Mouse (Mus musculus): ENCODE data around the gene A530064D06Rik.
A peak's percentile ranks its signal among the peaks of the same experiment; 100 is the strongest.
"Not testable (repeated sequence)": the region's sequence is repeated elsewhere in the genome, so short reads cannot be mapped to it uniquely, and the experiment has no call there.

The A530064D06Rik gene

DNA sequence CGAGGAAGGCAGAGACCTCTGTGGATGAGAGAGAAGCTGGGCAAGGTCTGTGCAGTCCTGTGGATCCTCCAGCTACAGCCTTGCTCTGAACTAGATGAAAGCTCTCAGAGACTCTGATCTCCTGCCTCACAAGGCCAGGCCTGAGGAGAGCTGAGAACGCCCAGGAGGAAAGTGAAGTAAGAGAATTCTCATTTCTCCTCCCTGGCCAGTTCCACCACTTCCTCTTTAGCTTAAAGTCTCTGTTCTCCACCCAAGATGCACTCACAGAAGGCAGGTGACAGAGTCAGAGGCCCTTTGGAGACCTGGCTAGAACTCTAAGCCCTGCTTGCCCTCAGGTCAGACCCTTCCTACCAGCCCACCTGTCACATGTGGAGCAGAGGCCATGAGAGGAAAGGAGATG is at the start of gene A530064D06Rik:
A530064D06Rik (minus strand) TSS at position 173 of the 400 bp plus-strand sequence.
- not testable (repeated sequence) for TF ChIP-seq GATA4 (IDR thresholded peaks at IDR 0.05; ENCODE audit: insufficient replicate concordance, low read length)

DNA sequence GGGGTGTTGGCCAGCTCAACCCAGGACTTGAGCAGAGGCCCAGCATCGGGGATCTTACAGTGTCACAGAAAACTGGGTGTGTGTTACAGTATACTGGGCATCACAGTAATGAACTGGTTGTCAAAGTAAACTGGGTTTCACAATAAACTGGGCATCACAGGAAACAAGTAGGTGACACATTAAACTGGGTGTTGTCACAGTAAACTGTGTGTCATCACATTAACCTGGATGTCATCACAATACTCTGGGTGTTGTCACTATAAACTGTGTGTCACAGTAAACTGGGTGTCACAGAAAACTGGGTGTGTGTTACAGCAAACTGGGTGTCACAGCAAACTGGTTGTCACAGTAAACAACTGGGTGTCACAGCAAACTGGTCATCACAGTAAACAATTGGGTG is 48.4 kb upstream of the A530064D06Rik start:
- no peak for TF ChIP-seq GATA4 (IDR thresholded peaks at IDR 0.05; ENCODE audit: insufficient replicate concordance, low read length)

DNA sequence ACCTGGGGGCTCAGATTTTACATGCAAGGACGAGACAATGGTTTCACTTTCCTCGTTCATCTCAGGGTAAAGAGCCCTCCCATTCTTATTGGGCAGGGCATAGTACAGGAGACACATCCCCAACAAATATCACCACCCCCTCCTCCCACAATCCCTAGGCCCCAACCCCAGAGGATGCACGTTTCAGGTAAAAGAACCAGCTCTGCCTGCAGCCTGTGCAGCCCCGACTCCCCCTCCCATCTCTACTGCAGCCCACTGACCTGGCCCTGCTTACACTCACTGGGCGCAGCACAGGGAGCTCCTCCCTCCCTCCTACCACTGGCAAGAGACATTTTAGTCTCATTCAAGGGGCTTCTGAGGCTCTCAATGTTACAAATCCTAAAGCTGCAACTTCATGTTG is 46.4 kb upstream of the A530064D06Rik start:
- no peak for TF ChIP-seq GATA4 (IDR thresholded peaks at IDR 0.05; ENCODE audit: insufficient replicate concordance, low read length)

DNA sequence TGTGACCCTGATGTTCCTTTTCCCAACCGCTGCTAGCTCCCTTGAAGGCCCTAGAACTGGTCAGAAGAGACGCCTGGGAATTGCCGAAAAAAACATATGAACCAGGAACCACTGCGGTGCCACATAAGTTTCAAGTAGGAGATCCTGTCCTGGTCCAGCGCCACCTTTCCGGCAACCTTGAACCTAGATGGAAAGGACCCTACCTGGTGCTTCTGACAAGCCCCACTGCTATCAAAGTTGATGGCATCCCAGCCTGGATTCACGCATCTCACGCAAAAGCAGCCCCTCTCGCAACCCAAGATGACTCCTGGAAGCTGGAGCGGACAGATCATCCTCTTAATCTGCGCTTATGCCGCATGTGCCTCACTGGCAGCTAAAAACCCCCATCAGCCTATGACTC is 45.5 kb upstream of the A530064D06Rik start:
- no peak for TF ChIP-seq GATA4 (IDR thresholded peaks at IDR 0.05; ENCODE audit: insufficient replicate concordance, low read length)

DNA sequence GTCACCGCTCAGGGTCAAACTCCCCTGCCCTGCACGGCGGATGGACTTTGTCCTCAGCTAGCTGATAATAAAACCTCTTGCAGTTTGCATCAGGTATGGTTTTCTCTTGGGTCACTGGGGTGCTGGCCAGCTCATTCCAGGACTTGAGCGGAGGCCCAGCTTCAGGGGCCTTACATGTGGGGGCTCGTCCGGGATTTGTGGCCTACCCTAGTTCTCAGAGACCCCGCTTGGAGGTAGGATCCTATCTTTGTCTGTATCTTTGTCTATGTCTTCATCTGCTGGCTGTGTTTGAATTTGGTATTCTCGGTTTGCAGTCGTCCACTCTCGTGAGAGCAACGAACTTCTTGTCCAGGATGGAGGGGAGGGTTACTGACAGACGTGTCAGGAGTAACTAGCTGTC is 36.0 kb upstream of the A530064D06Rik start:
- no peak for TF ChIP-seq GATA4 (IDR thresholded peaks at IDR 0.05; ENCODE audit: insufficient replicate concordance, low read length)

DNA sequence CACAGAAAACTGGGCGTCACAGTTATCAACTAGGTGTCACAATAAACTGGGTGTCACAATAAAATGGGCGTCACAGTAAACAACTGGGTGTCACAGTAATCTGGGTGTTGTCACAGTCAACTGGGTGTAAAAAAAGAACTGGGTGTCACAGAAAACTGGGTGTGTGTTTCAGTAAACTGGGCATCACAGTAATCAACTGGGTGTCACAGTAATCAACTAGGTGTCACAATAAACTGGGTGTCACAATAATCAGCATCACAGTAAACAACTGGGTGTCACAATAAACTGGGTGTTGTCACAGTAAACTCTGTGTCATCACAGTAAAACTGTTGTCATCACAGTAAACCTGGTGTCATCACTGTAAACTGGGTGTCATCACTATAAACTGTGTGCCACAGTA is 25.3 kb upstream of the A530064D06Rik start:
- no peak for TF ChIP-seq GATA4 (IDR thresholded peaks at IDR 0.05; ENCODE audit: insufficient replicate concordance, low read length)

DNA sequence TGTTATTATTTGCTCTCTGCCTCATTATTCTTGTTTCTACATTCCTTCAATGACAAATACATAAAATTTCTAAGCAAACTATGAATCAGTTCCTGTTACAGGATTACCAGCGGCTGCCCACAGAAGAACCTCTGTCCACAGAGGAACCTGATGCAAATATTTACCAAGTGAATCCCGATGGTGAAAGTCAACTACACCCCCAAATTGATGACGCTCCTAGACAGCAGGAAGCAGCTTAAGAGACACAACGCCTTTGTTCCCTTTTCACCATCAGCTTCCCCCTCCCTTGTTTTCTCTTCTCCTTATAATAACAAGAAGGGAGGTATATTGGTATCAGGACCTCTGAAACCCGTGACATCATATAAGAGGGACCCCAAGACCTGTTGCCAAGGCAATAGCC is 18.2 kb upstream of the A530064D06Rik start:
- no peak for TF ChIP-seq GATA4 (IDR thresholded peaks at IDR 0.05; ENCODE audit: insufficient replicate concordance, low read length)

DNA sequence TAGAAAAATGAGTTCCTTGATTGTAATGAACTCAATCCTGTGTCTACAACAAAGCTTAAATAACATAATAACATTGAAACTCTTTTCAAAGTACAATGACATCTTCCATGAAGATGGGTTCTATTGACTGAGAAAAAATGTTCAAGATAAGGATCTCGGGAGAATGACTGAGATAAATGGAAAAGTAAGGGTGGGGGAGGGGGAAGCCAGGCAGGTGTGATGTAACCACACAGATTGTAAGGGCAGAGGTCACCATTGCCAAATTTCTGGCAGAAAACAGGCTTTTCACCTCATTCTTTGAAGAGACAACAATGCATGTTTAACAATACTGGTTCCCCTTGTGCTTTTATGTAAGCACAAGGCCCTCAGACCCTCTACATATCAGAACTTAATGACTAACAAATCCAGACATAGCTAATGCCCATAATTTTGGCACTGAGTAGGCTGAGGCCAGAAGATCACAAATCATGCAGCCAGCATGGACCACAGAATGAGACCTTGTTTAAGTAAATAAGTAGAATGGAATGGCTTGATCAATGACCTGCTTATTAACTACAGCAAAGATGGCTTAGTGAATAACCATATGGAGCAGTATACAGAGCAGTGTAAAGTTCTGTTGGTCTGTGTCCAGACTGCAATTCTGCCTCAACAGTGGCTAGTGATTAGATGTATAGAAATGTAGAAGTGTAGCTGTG is 9.5 kb downstream of the A530064D06Rik start:
- peak; percentile 86 for TF ChIP-seq GATA4 (IDR thresholded peaks at IDR 0.05; ENCODE audit: insufficient replicate concordance, low read length)

DNA sequence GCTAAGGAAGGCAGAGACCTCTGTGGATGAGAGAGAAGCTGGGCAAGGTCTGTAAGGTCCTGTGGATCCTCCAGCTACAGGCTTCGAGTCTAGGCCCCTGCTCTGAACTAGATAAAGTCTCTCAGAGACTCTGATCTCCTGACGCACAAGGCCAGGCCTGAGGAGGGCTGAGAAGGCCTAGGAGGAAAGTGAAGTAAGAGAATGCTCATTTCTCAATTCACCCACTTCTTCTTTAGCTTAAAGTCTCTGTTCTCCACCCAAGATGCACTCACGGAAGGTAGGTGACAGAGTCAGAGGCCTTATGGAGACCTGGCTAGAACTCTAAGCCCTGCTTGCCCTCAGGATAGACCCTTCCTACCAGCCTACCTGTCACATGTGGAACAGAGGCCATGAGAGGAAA is 21.0 kb downstream of the A530064D06Rik start, which contains the start of gene 9830107B12Rik:
9830107B12Rik (minus strand) TSS at position 149 of the 400 bp plus-strand sequence.
- TF ChIP-seq GATA4 (IDR thresholded peaks at IDR 0.05; ENCODE audit: insufficient replicate concordance, low read length), result no peak

DNA sequence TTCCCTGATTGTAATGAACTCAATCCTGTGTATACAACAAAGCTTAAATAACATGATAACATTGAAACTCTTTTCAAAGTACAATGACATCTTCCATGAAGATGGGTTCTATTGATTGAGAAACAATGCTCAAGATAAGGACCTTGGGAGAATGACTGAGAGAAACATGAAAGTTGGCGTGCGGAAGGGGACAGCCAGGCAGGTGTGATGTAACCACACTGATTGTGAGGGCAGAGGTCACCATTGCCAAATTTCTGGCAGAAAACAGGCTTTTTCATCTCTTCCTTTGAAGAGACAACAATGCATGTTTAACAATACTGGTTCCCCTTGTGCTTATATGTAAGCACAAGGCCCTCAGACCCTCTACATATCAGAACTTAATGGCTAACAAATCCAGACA is 34.3 kb downstream of the A530064D06Rik start:
- peak; percentile 74; the same call in 1 of the 2 replicates for TF ChIP-seq GATA4 (IDR thresholded peaks at IDR 0.05; ENCODE audit: insufficient replicate concordance, low read length)

DNA sequence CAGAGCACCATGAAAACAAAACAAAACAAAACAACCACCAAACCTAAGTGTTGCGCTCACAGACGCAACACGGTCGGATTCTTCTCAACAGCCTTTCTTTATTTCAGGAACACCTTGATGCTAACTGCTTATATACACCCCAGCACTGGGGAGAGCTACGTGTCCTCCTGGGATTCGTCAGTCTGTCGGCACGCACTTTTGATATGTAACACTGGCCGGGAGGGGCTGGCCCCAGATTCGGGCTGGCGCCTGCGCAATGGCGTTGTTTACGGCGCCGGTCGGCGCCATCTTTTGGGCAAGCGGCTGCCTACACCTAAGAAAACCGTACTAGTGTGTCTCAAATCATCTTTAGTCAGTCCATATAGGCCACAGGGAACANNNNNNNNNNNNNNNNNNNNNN is 46.6 kb downstream of the A530064D06Rik start:
- TF ChIP-seq GATA4 (IDR thresholded peaks at IDR 0.05; ENCODE audit: insufficient replicate concordance, low read length), result no peak

DNA sequence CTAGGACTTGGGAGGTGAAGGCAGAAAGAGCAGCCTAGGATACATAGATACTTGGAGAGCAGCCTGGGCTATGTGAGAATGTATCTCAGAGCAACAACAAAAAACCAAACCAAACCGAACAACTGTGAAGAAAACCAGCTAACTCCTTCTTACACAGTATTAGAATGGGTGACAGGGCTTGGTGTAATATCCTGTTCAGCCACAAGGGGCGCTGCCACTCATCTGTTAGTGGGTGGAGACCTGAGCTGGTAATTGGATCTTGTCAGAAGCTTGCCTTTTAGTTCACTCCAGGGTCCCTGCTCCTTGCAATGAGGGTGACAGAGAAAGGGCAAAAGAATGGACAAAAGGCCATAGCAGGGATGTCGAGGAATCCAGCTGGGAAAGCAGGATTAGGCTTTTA is 47.4 kb downstream of the A530064D06Rik start:
- TF ChIP-seq GATA4 (IDR thresholded peaks at IDR 0.05; ENCODE audit: insufficient replicate concordance, low read length), result no peak

DNA sequence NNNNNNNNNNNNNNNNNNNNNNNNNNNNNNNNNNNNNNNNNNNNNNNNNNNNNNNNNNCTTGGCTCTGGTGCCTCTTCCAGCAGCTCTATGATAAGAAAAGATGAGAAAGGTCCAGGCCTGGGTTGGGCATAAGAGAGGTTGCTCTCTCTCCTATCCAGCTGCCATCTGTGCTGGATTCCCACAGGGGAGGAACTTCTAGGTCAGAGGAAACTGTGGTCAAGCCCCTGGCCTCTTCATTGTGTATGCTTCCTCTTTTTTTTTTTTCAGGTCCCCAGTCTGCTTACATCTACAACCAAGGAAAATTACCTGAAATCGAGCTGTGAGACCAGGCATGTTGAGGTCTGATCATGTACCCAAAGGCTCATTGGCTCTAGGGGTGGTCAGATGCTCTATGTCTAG is 48.5 kb downstream of the A530064D06Rik start:
- TF ChIP-seq GATA4 (IDR thresholded peaks at IDR 0.05; ENCODE audit: insufficient replicate concordance, low read length), result no peak

DNA sequence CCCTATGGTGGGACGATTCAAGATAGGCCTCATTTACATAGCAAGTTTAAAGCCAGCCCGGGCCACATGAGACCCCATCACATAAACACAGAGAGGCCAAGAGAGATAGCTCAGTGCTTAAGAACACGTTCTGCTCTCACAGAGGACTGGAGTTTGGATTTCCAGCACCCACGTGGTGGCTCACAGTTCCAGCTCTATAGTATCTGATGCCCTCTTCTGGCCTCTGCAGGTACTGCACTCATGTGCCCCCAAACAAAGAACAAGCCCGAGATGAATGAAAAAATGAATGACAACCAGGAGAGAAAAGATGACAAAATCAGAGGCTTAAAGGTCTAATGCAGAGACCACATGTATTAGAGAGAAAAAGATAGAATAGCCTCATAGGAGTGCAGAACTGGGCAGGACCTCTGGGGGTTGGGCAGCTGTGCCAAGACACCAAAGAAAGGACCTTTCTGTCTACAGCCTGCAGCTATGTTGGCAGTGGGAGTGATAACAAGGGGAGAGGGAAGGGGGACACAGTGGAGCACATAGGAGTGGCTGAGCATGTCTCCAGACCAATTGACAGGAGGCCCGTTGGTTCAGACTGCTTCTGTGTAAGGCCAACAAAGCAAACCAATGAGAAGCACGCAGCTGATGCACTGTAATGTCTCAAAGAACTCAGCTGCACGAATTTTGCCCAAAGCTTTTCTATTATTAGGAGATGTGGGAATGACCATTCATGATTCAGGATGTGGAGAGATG is 56.4 kb downstream of the A530064D06Rik start:
- no peak for TF ChIP-seq GATA4 (IDR thresholded peaks at IDR 0.05; ENCODE audit: insufficient replicate concordance, low read length)

DNA sequence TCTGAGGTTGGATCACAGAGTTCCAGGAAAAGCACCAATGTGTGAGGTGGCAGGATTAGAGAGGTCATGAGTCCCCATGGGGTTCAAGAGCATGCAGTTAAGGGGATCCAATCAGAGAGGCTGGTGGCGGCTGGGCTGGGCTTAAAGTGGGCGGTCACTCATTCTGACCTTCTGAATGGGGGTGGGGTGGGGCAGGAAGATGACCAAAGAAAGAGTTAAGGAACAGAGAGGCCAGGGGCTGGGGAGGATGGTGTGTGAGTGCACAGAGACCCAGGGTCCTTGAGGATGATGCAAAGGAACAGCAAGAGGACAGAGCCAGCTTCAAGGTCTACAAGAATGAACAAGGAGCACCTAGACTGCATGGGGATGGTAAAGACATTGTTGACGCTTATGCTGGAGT is 58.6 kb downstream of the A530064D06Rik start:
- no peak for TF ChIP-seq GATA4 (IDR thresholded peaks at IDR 0.05; ENCODE audit: insufficient replicate concordance, low read length)

DNA sequence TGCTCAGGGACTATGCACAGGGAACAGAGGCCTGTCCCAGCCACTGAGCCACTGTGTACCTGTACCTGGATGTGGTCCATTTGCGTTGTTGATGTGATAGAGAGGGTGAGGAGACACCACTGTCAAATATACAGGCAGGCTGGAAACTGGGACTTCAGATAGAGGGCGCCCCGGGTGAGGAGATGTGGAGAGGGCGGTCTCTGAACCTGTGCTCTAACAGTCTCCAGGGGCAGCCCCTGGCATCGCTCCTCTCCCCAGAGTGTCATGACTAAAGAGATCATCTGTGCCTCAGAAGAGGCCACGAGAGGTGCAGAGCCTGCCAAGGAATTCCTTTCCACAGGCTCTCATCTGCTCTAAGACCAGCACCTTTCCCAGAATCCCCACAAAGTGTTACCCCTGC is 59.2 kb downstream of the A530064D06Rik start:
- TF ChIP-seq GATA4 (IDR thresholded peaks at IDR 0.05; ENCODE audit: insufficient replicate concordance, low read length), result no peak
